Mouse (Mus musculus) liver, postnatal 0 days (tissue): Measurements from ENCODE around the gene Tmem215. TPM values are rescaled to one million over a fixed set of nuclear protein-coding genes. Genes with fewer than 3 reads are reported as not detected.

Experiments used
- ATAC-seq: fragments of 200-750 bp; cut with Nextera tagmentation; 2 replicates; pipeline ENCODE4 v1.8.0; 2017; ENCODE audit warnings: mild to moderate bottlenecking, moderate library complexity
- DNase-seq: peaks from one replicate; pipeline ENCODE4 v3.0.0-alpha.2; 2016
- H3K27ac ChIP-seq: fragments of 300-500 bp; sonication (generic); 2 replicates; pipeline ENCODE4 v1.5.1; 2014; ENCODE audit warnings: antibody characterized with exemption, moderate library complexity, mild to moderate bottlenecking, low read depth
- H3K27me3 ChIP-seq: fragments of 300-500 bp; sonication (generic); 2 replicates; pipeline ENCODE4 v1.6.1; 2014; ENCODE audit warnings: low read length, control low read depth, mixed read lengths; ENCODE audit not compliant: insufficient read depth
- H3K36me3 ChIP-seq: fragments of 300-500 bp; sonication (generic); replicated peaks from 2 replicates; pipeline ENCODE4 v1.6.1; 2014; ENCODE audit warnings: mild to moderate bottlenecking, control low read depth, low read length, moderate library complexity, mixed read lengths; ENCODE audit not compliant: insufficient read depth
- H3K4me1 ChIP-seq: fragments of 300-500 bp; sonication (generic); 2 replicates; pipeline ENCODE4 v1.6.1; 2014; ENCODE audit warnings: antibody characterized with exemption, mild to moderate bottlenecking, control low read depth; ENCODE audit not compliant: insufficient read depth
- H3K4me2 ChIP-seq: fragments of 300-500 bp; sonication (generic); 2 replicates; pipeline ENCODE4 v1.6.1; 2014; ENCODE audit warnings: low read depth, mild to moderate bottlenecking, low read length, moderate library complexity, mixed read lengths
- H3K4me3 ChIP-seq: fragments of 300-500 bp; sonication (generic); 2 replicates; pipeline ENCODE4 v1.5.1; 2014; ENCODE audit warnings: low read depth, low read length
- H3K9ac ChIP-seq: fragments of 300-500 bp; sonication (generic); replicated peaks from 2 replicates; pipeline ENCODE4 v1.6.1; 2014; ENCODE audit warnings: mild to moderate bottlenecking, moderate library complexity
- H3K9me3 ChIP-seq: fragments of 300-500 bp; sonication (generic); 2 replicates; pipeline ENCODE4 v1.6.1; 2016; ENCODE audit warnings: mild to moderate bottlenecking, control low read depth, low read length, mixed read lengths
- CTCF ChIP-seq: sonication (generic); IDR thresholded peaks from 2 replicates; pipeline ENCODE4 v1.5.1; 2016; ENCODE audit warnings: antibody characterized with exemption, low read depth
- EP300 ChIP-seq: IDR thresholded peaks from 2 replicates; pipeline ENCODE4 v1.6.1; 2016; ENCODE audit warnings: antibody characterized with exemption, low read depth, mild to moderate bottlenecking
- WGBS: fragments of 180-500 bp; shearing (Covaris S2); extraction: QIAGEN DNeasy Blood & Tissue Kit; methylation state at CpG from one replicate; pipeline ENCODE4 v1.1.7; 2014; ENCODE audit not compliant: insufficient replicate concordance; 5-methylcytosine and 5-hydroxymethylcytosine counted together
- polyA plus RNA-seq: library from polyadenylated mRNA; unstranded; fragments of >200 nt; fragmentation: Nextera tagmentation; extraction: Ambion mirVana; gene quantifications from 2 replicates; pipeline ENCODE4 v1.2.1, GENCODE M21; 2015

The Tmem215 gene
- polyA plus RNA-seq, 1 experiment from 2014 or later: 0.07 TPM

DNA sequence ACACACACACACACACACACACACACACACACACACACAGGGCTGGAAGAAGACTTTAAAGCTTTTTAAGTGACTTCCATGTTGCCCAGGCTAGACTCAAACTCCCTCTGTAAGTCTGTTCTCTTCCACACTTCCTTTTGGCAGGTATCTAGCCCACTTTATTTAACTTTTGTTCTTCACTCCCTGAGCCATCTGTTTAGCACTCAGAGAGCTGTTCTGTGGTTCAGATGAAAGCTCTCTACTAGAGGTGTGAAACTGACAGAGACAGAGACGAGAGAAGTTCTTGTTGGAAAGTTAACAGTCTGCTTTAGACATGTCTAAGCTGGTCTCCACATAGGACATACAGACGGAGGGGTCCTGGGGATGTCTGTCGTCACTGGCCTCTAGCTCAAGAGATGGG is 30.5 kb downstream of the Tmem215 start:
- H3K27me3 ChIP-seq: no peaks in the 10 kb centered on the region
- no peak overlapping the region for H3K27ac ChIP-seq
- no peaks in the 10 kb centered on the region for H3K4me1 ChIP-seq
- ATAC-seq (no peak), DNase-seq (no peak)
- H3K9me3 ChIP-seq: no peaks in the 10 kb centered on the region
- WGBS: 74% methylated on average over 3 of the region's 3 CpGs
- no peak overlapping the region for H3K9ac ChIP-seq
- TF ChIP-seq EP300 (no peak), CTCF (no peak)
- H3K36me3 ChIP-seq: no peaks in the 10 kb centered on the region
- no peak overlapping the region for H3K4me3 ChIP-seq
- no peak overlapping the region for H3K4me2 ChIP-seq

- H3K4me2 ChIP-seq: no peak overlapping the region
- no peaks in the 10 kb centered on the region for H3K9me3 ChIP-seq
- no peak overlapping the region for H3K4me3 ChIP-seq
- WGBS: 84% methylated on average over 16 of the region's 16 CpGs
- ATAC-seq (no peak), DNase-seq (no peak)
- H3K36me3 ChIP-seq: no peaks in the 10 kb centered on the region
- TF ChIP-seq CTCF: no peak
- TF ChIP-seq EP300: no peak
- H3K27ac ChIP-seq: no peak overlapping the region
- no peaks in the 10 kb centered on the region for H3K27me3 ChIP-seq
- H3K4me1 ChIP-seq: no peaks in the 10 kb centered on the region
- no peak overlapping the region for H3K9ac ChIP-seq
Observed at GRCm38 (mm10) chr4:40509534-40509933, 37.6 kb downstream of the Tmem215 start.

GRCm38 (mm10) chr4:40513235-40513634 is 41.3 kb downstream of the Tmem215 start:
- Histone ChIP-seq H3K4me2 (no peak overlapping the region), H3K9ac (no peak overlapping the region), H3K4me3 (no peak overlapping the region), H3K36me3 (no peaks in the 10 kb centered on the region), H3K27me3 (no peaks in the 10 kb centered on the region), H3K27ac (no peak overlapping the region), H3K9me3 (no peaks in the 10 kb centered on the region), H3K4me1 (no peaks in the 10 kb centered on the region)
- 76% methylated on average over 2 of the region's 2 CpGs for WGBS
- TF ChIP-seq CTCF (no peak), EP300 (no peak)
- ATAC-seq: no peak
- no peak for DNase-seq

- Histone ChIP-seq H3K9me3 (peaks cover 5% of the 10 kb centered on the region; the same call in 1 of the 2 replicates), H3K4me1 (no peaks in the 10 kb centered on the region), H3K27ac (no peak overlapping the region), H3K4me2 (no peak overlapping the region), H3K36me3 (no peaks in the 10 kb centered on the region), H3K27me3 (no peaks in the 10 kb centered on the region), H3K9ac (no peak overlapping the region), H3K4me3 (no peak overlapping the region)
- TF ChIP-seq EP300: no peak
- TF ChIP-seq CTCF: no peak
- DNase-seq: no peak
- WGBS: 88% methylated on average over 14 of the region's 14 CpGs
- no peak for ATAC-seq
Observed at GRCm38 (mm10) chr4:40518545-40519324, 46.8 kb downstream of the Tmem215 start.

Other genes starting within 250 kb of the Tmem215 start
- 8.2 and 9.3 TPM in 2 replicates for gene Ddx58, start 232.4 kb upstream of the Tmem215 start, polyA plus RNA-seq
- gene Smim27, start 202.6 kb upstream of the Tmem215 start, polyA plus RNA-seq: 35.8 and 39.2 TPM in 2 replicates
- gene Topors, start 202.3 kb upstream of the Tmem215 start, polyA plus RNA-seq: 10.4 and 12.0 TPM in 2 replicates
- 294 and 307 TPM in 2 replicates for gene Ndufb6, start 192.8 kb upstream of the Tmem215 start, polyA plus RNA-seq
- 11.6 and 12.0 TPM in 2 replicates for gene Aptx, start 231.0 kb downstream of the Tmem215 start, polyA plus RNA-seq
- 180 and 183 TPM in 2 replicates for gene Dnaja1, start 250.0 kb downstream of the Tmem215 start, polyA plus RNA-seq